Mouse (Mus musculus) bone marrow, adult 2 months (tissue): ENCODE results near the gene D430019H16Rik.

ENCODE experiments used
- CTCF ChIP-seq: fragments of 200-500 bp; IDR thresholded peaks from 2 replicates; pipeline ENCODE4 v1.5.1; 2011; ENCODE audit warnings: low read length, control low read depth; ENCODE audit not compliant: control insufficient read depth, insufficient read depth
- POLR2A ChIP-seq: fragments of 200-500 bp; IDR thresholded peaks from 2 replicates; pipeline ENCODE4 v1.6.1; 2011; ENCODE audit warnings: low read depth, mild to moderate bottlenecking, control low read depth, low read length, borderline replicate concordance; ENCODE audit not compliant: control insufficient read depth

DNA sequence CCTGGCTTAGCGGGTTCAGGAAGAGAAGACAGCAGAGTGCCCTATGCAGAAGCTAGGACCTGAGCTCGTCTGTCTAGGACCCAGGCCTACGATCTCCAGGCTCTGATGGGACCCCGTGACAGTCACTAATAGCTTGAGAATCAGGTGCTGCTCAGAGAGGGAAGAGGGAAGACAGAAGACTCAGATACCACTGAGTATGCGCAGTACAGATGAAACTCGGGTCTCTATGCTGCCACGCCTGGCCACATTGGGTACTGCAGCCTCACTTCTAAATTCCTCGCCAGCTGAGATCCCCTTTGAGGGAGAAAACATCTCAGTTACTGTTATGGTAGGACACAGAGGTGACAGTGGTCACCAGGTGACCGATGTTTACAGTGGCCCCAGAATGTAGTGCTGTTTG, 22.8 kb downstream of the D430019H16Rik start:
- TF ChIP-seq CTCF (peak; percentile 77), POLR2A (no peak)
